Mouse (Mus musculus): Measurements from ENCODE around the gene Csnk1d.

DNA sequence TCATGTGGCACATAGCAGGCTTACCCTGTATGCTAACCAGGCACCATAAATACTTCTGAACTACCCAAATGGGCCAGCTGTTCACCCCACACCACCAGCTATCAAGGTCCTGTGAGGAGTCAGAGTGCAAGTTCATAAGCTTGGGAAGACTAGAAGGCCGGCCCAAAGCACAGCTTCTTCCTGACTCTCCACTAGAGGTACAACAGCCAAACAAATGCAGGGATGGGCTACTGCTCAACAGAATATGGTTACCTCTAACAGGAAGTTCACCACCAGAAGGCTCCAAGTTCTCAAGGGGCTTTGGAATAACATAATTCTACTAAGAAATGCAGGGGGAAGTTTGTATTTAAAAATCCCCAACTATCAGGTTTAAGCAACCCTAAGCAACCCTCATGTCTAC is 1.6 kb downstream of the Csnk1d start:
- TF ChIP-seq ZC3H11A (IDR thresholded peaks at IDR 0.05; ENCODE audit: borderline replicate concordance, low read depth, low read length) (no peak), ZNF384 (IDR thresholded peaks at IDR 0.05; ENCODE audit: low read depth, low read length) (no peak), CHD2 (IDR thresholded peaks at IDR 0.05; ENCODE audit: low read depth, low read length) (no peak), HCFC1 (IDR thresholded peaks at IDR 0.05; ENCODE audit: borderline replicate concordance, insufficient read depth, low read length) (no peak), MAFK (IDR thresholded peaks at IDR 0.05; ENCODE audit: insufficient read depth, low read depth, low read length) (no peak)
